Mouse (Mus musculus) heart, postnatal 25 days (tissue): ENCODE measurements at regions not wholly inside any gene's neighbourhood (a gene's known extent, or its start where the extent isn't known, plus 50 kb on each side); places are given as distances from the start of the nearest gene placed in this dataset.
"Not testable (repeated sequence)": the region's sequence is repeated elsewhere in the genome, so short reads cannot be mapped to it uniquely, and the experiment has no call there.

ENCODE experiments used
- DNase-seq: peaks from one replicate; pipeline ENCODE4 v3.0.0; 2022; ENCODE audit warnings: low spot score
- intact Hi-C: fragments of 180-260 bp; cut with DNase I; formaldehyde crosslinking; loops from one replicate; pipeline ENCODE4 v1.15.1; 2025

GRCm38 (mm10) chr16:73670516-73670915, 741.1 kb downstream of the Robo2 start:
- no peak for DNase-seq
- intact Hi-C loops: no loop called here

- intact Hi-C loops: no loop called here
- no peak for DNase-seq
These were observed 758.5 kb downstream of the Robo2 start for GRCm38 (mm10) chr16:73652976-73653690.

GRCm38 (mm10) chr16:73647201-73647782, 764.3 kb downstream of the Robo2 start:
- intact Hi-C loops: no loop called here
- DNase-seq: peak; percentile 36

- no peak for DNase-seq
- intact Hi-C loops: no loop called here
These were observed 798.6 kb downstream of the Robo2 start for GRCm38 (mm10) chr16:73613017-73613416.

GRCm38 (mm10) chr16:73591421-73591820, 820.2 kb downstream of the Robo2 start:
- no peak for DNase-seq
- intact Hi-C loops: no loop called here

- DNase-seq: no peak
These were observed 850.4 kb downstream of the Robo2 start for GRCm38 (mm10) chr16:73561216-73561615.

GRCm38 (mm10) chr16:73556940-73557339, 854.7 kb downstream of the Robo2 start:
- intact Hi-C loops: no loop called here
- no peak for DNase-seq

More at GRCm38 (mm10) chr16:73561216-73561615, 850.4 kb downstream of the Robo2 start:
- intact Hi-C loops: no loop called here

- intact Hi-C loops: no loop called here
- DNase-seq: no peak
These were observed 868.0 kb downstream of the Robo2 start for GRCm38 (mm10) chr16:73543651-73544050.

GRCm38 (mm10) chr16:73538040-73538439, 873.6 kb downstream of the Robo2 start:
- intact Hi-C loops: no loop called here
- no peak for DNase-seq

GRCm38 (mm10) chr16:73537541-73537940, 874.1 kb downstream of the Robo2 start:
- intact Hi-C loops: no loop called here
- DNase-seq: no peak

GRCm38 (mm10) chr16:73530191-73530590, 881.4 kb downstream of the Robo2 start:
- no peak for DNase-seq
- intact Hi-C loops: no loop called here

GRCm38 (mm10) chr16:73522931-73523330, 888.7 kb downstream of the Robo2 start:
- DNase-seq, intact Hi-C loops: not testable (repeated sequence)

- no peak for DNase-seq
- intact Hi-C loops: no loop called here
These were observed 906.9 kb downstream of the Robo2 start for GRCm38 (mm10) chr16:73504759-73505158.

- intact Hi-C loops: no loop called here
- DNase-seq: no peak
These were observed 912.9 kb downstream of the Robo2 start for GRCm38 (mm10) chr16:73498636-73499208.

- no peak for DNase-seq
- intact Hi-C loops: no loop called here
These were observed 928.3 kb downstream of the Robo2 start for GRCm38 (mm10) chr16:73483214-73483856.

GRCm38 (mm10) chr16:73482176-73482575, 929.4 kb downstream of the Robo2 start:
- no peak for DNase-seq

GRCm38 (mm10) chr16:73473502-73473901, 938.1 kb downstream of the Robo2 start:
- DNase-seq: no peak
- intact Hi-C loops: no loop called here

More at GRCm38 (mm10) chr16:73482176-73482575, 929.4 kb downstream of the Robo2 start:
- intact Hi-C loops: no loop called here

- no peak for DNase-seq
- intact Hi-C loops: no loop called here
These were observed 940.1 kb downstream of the Robo2 start for GRCm38 (mm10) chr16:73471547-73471946.

- no peak for DNase-seq
- intact Hi-C loops: no loop called here
These were observed 941.1 kb downstream of the Robo2 start for GRCm38 (mm10) chr16:73470535-73470934.

GRCm38 (mm10) chr16:73466296-73466695, 945.3 kb downstream of the Robo2 start:
- DNase-seq: no peak
- intact Hi-C loops: no loop called here

GRCm38 (mm10) chr16:73462516-73462915, 949.1 kb downstream of the Robo2 start:
- no peak for DNase-seq
- intact Hi-C loops: no loop called here
